Mouse (Mus musculus): ENCODE data around the gene Ttc23.

- TF ChIP-seq POLR2A (IDR thresholded peaks at IDR 0.05; ENCODE audit: borderline replicate concordance, insufficient read depth, low read length) (no peak), CTCF (IDR thresholded peaks at IDR 0.05; ENCODE audit: borderline replicate concordance, insufficient read depth, low read depth, low read length) (no peak)
Observed at GRCm38 (mm10) chr7:67692141-67692540, 44.9 kb downstream of the Ttc23 start.
